Mouse (Mus musculus): ENCODE results near the gene Mtch1.

DNA sequence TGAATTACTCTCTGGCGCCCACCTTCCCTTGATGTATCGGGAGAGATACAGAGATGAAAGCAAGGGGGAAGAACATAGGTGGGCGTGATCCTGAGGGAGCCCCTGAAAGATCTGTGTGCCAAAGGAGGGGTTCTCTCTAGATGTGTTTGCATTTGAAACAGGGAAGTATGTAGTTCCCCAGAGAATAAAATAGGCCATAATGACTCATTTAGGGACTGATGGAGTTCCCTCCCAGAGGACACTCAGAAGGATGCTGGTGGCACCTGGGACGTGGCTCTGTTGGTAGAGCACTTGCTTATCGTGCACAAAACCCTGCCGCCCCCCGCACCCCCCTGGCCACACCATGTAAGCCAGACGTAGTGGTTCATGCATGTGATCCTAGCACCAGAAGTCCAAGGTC, 15.4 kb upstream of the Mtch1 start:
- TF ChIP-seq CTCF (IDR thresholded peaks at IDR 0.05; ENCODE audit: low read depth) (no peak), EP300 (optimal IDR thresholded peaks at IDR 0.05) (no peak)

Data from stomach, postnatal 0 days (tissue).